Mouse (Mus musculus): ENCODE measurements around the gene Gm13420. TPM values are rescaled to one million over a fixed set of nuclear protein-coding genes. Genes with fewer than 3 reads are reported as not detected.

The Gm13420 gene
- polyA plus RNA-seq, 1 experiment from 2014 or later: not detected

GRCm38 (mm10) chr2:29698421-29699290 is 52.8 kb downstream of the Gm13420 start:
- Histone ChIP-seq H3K9me3 (no peaks in the 10 kb centered on the region), H3K9ac (no peak overlapping the region), H3K4me3 (no peak overlapping the region), H3K4me1 (no peaks in the 10 kb centered on the region), H3K27ac (no peak overlapping the region), H3K4me2 (no peak overlapping the region), H3K36me3 (peaks cover 85% of the 10 kb centered on the region), H3K27me3 (no peaks in the 10 kb centered on the region)
- no peak for ATAC-seq (ENCODE audit: insufficient number of reproducible peaks, insufficient read depth, low FRiP score, low TSS enrichment, low read depth)
- WGBS: 88% methylated on average over 6 of the region's 6 CpGs

DNA sequence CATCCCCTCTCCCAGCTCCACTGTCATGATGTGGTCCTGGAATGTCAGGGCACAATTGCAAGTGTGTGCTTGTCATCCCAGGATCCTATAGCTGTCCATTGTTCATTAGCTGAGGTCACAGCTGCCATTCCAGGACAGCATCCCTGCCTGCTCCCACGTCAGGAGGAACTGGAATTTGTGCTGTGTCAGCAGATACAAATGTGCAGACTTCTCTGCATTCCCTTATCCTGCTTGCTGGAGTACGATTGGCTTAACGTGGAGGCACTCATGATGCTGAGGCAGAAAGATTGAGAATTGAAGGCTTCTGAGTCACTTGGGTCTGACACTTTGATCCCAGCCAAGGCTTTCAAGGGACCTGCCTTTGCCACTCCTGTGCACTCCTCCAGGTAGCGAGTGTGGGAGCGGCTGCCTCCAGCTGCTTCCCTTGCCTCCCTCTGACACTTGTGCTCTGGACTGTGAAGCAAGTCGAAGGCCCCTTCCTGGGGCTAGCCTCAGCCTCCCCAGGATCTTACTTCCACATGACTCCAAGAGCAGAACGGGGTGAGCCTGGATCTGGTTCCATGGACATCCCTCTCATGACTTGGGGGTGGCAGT is 55.2 kb downstream of the Gm13420 start:
- Histone ChIP-seq H3K27ac (no peak overlapping the region), H3K9ac (no peak overlapping the region), H3K27me3 (no peaks in the 10 kb centered on the region), H3K4me1 (no peaks in the 10 kb centered on the region), H3K4me2 (no peak overlapping the region), H3K4me3 (no peak overlapping the region), H3K9me3 (no peaks in the 10 kb centered on the region), H3K36me3 (peaks cover 87% of the 10 kb centered on the region)
- 81% methylated on average over 7 of the region's 7 CpGs for WGBS
- no peak for ATAC-seq (ENCODE audit: insufficient number of reproducible peaks, insufficient read depth, low FRiP score, low TSS enrichment, low read depth)

Other genes with a start within 250 kb of the Gm13420 start
- gene Rapgef1, start 132.0 kb downstream of the Gm13420 start, polyA plus RNA-seq (2015; fragmentation: Nextera tagmentation; extraction: Ambion mirVana): 14.4 and 15.0 TPM in 2 replicates
- 0.81 TPM in 1 of 2 replicates, not detected in the other for gene Gm13547, start 7.6 kb upstream of the Gm13420 start, polyA plus RNA-seq (2015; fragmentation: Nextera tagmentation; extraction: Ambion mirVana)
- 31.1 and 31.7 TPM in 2 replicates for gene Coq4, start 35.8 kb upstream of the Gm13420 start, polyA plus RNA-seq (2015; fragmentation: Nextera tagmentation; extraction: Ambion mirVana)
- 43.4 and 49.4 TPM in 2 replicates for gene Trub2, start 36.8 kb upstream of the Gm13420 start, polyA plus RNA-seq (2015; fragmentation: Nextera tagmentation; extraction: Ambion mirVana)
- gene Slc27a4, start 50.9 kb upstream of the Gm13420 start, polyA plus RNA-seq (2015; fragmentation: Nextera tagmentation; extraction: Ambion mirVana): 16.7 and 17.0 TPM in 2 replicates
- gene Urm1, start 68.4 kb upstream of the Gm13420 start, polyA plus RNA-seq (2015; fragmentation: Nextera tagmentation; extraction: Ambion mirVana): 23.4 and 26.3 TPM in 2 replicates
- gene Cercam, start 117.5 kb upstream of the Gm13420 start, polyA plus RNA-seq (2015; fragmentation: Nextera tagmentation; extraction: Ambion mirVana): 29.6 and 29.7 TPM in 2 replicates
- gene Odf2, start 137.5 kb upstream of the Gm13420 start, polyA plus RNA-seq (2015; fragmentation: Nextera tagmentation; extraction: Ambion mirVana): 79.8 and 85.3 TPM in 2 replicates
- 70.1 and 76.8 TPM in 2 replicates for gene Gle1, start 183.7 kb upstream of the Gm13420 start, polyA plus RNA-seq (2015; fragmentation: Nextera tagmentation; extraction: Ambion mirVana)
- gene Sptan1, start 213.9 kb upstream of the Gm13420 start, polyA plus RNA-seq (2015; fragmentation: Nextera tagmentation; extraction: Ambion mirVana): 74.3 and 78.3 TPM in 2 replicates

Data from embryonic facial prominence, embryonic 13.5 days (tissue).